In the genomic region with DNA sequence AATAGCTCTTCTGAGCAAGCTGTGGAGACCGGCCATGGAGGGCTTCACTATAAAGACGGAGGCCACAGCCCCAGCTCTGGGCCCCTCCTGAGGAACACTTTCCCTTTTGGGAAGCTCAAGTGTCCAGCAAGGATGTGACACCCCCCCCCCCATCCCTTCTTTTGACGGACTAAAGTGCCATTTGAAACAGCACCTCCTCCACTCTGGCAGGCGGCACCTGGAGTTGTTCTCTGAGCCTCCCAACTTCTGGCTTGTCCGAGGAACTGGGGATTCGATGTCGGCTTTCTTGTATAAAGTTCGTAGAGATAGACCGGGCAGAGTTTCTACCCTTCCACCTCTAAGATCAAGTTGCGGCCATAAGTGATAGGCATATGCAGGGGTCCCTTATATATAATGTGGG, we compare ENCODE assay signal across 8 mouse cellular contexts.
DNase-seq lines count a peak whose midpoint lies in the region; ATAC-seq and TF ChIP-seq lines count a peak whose summit lies in the region.

No protein-coding gene starts in this region.

- peak overlapping the region; percentile 56 for H3K4me3 ChIP-seq in lung, adult 2 months (replicated peaks; ENCODE audit: extremely low read depth, low read depth, low read length)
- peak overlapping the region; percentile 75 for H3K4me3 ChIP-seq in embryonic facial prominence, embryonic 13.5 days
- H3K4me3 ChIP-seq in intestine, embryonic 15.5 days (replicated peaks): peak overlapping the region; percentile 82
- H3K4me3 ChIP-seq in neural tube, embryonic 12.5 days: peak overlapping the region; percentile 72

- ATAC-seq in embryonic facial prominence, embryonic 13.5 days (ENCODE audit: insufficient number of reproducible peaks, insufficient read depth, low FRiP score, low TSS enrichment, low read depth): no peak
- peak; percentile 4; the same call in 1 of the 2 replicates for ATAC-seq in intestine, embryonic 15.5 days
- ATAC-seq in neural tube, embryonic 12.5 days (ENCODE audit: low FRiP score, low read depth): no peak; the same call in 1 of the 2 replicates

- no peak for TF ChIP-seq CTCF in lung, adult 2 months (IDR thresholded peaks at IDR 0.05; ENCODE audit: insufficient read depth, low read length)

- no peaks in the 10 kb centered on the region for H3K36me3 ChIP-seq in embryonic facial prominence, embryonic 13.5 days
- no peaks in the 10 kb centered on the region for H3K36me3 ChIP-seq in intestine, embryonic 15.5 days
- no peaks in the 10 kb centered on the region for H3K36me3 ChIP-seq in neural tube, embryonic 12.5 days

- TF ChIP-seq POLR2A in lung, adult 2 months (IDR thresholded peaks at IDR 0.05; ENCODE audit: borderline replicate concordance, extremely low read depth, low read depth, low read length): no peak

- WGBS in lung, adult 2 months: 7% methylated on average over 10 of the region's 10 CpGs
- 1% methylated on average over 10 of the region's 10 CpGs for WGBS in embryonic facial prominence, embryonic 13.5 days
- WGBS in intestine, embryonic 15.5 days: 5% methylated on average over 10 of the region's 10 CpGs
- WGBS in neural tube, embryonic 12.5 days: 2% methylated on average over 10 of the region's 10 CpGs

- no peak for DNase-seq in lung, adult 2 months
- no peak for DNase-seq in lung, adult 18-20 months
- DNase-seq in spleen, postnatal 4 days (ENCODE audit: low spot score in 2 of 2): no peak
- no peak for DNase-seq in layer of hippocampus, adult 18-20 months (ENCODE audit: low spot score in 2 of 2)
- no peak for DNase-seq in MN1 (ENCODE audit: low spot score)

- H3K4me2 ChIP-seq in embryonic facial prominence, embryonic 13.5 days: peak overlapping the region; percentile 84
- H3K4me2 ChIP-seq in intestine, embryonic 15.5 days (replicated peaks): peak overlapping the region; percentile 82
- peak overlapping the region; percentile 93 for H3K4me2 ChIP-seq in neural tube, embryonic 12.5 days (replicated peaks)

- peaks cover 10% of the 10 kb centered on the region for H3K4me1 ChIP-seq in lung, adult 2 months (ENCODE audit: control insufficient read depth, insufficient read depth, low read length)
- peaks cover 28% of the 10 kb centered on the region for H3K4me1 ChIP-seq in embryonic facial prominence, embryonic 13.5 days
- 0 out of 2 replicates have a peak, but pooled peaks cover 8% of the 10 kb centered on the region for H3K4me1 ChIP-seq in intestine, embryonic 15.5 days (replicated peaks)
- H3K4me1 ChIP-seq in neural tube, embryonic 12.5 days: peaks cover 25% of the 10 kb centered on the region

- no peaks in the 10 kb centered on the region for H3K9me3 ChIP-seq in embryonic facial prominence, embryonic 13.5 days
- H3K9me3 ChIP-seq in intestine, embryonic 15.5 days: no peaks in the 10 kb centered on the region
- H3K9me3 ChIP-seq in neural tube, embryonic 12.5 days: no peaks in the 10 kb centered on the region

- peaks cover 56% of the 10 kb centered on the region for H3K27me3 ChIP-seq in embryonic facial prominence, embryonic 13.5 days
- H3K27me3 ChIP-seq in intestine, embryonic 15.5 days (replicated peaks): no peaks in the 10 kb centered on the region
- H3K27me3 ChIP-seq in neural tube, embryonic 12.5 days (replicated peaks): peaks cover 17% of the 10 kb centered on the region

- H3K9ac ChIP-seq in embryonic facial prominence, embryonic 13.5 days: peak overlapping the region; percentile 79
- peak overlapping the region; percentile 78 for H3K9ac ChIP-seq in intestine, embryonic 15.5 days
- peak overlapping the region; percentile 84 for H3K9ac ChIP-seq in neural tube, embryonic 12.5 days

- H3K27ac ChIP-seq in embryonic facial prominence, embryonic 13.5 days: no peak overlapping the region
- no peak overlapping the region for H3K27ac ChIP-seq in intestine, embryonic 15.5 days
- H3K27ac ChIP-seq in neural tube, embryonic 12.5 days: no peak overlapping the region
